Mouse (Mus musculus): ENCODE measurements around the gene Aspdh.

DNA sequence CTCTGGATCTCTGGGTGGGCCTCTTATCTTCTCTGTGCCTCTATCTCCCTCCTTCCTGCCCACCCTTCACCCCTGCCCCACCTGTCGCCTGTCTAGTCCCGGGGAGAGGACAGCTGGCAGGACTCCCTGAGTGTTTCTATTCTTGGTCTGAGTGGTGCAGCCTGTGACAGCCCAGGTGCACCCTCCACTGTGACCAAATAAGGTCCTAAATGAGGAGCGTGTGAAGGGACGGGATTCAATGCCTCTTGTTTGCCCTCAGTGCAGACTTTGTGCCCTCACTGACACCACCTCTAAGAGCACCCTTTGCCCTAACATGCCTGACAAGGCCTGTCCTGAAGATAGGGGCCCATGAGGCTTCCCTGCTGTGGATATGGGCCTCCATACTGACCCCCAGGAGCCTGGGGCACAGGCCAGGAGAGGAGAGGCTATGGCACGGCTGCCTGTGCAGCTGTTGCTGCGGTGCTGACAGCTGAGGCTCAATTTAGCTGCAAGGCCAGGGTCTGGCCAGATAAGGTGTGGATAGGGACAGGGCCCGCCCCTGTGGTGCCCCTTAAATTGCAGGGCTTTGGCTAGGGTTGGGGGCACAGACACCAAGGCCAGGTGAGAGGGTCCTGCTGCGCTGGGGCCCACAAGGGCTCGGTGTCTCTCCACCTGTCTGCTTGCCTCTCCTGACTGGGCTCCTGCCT, 7.9 kb downstream of the Aspdh start:
- TF ChIP-seq CTCF (IDR thresholded peaks at IDR 0.05; ENCODE audit: control insufficient read depth, insufficient read depth, insufficient replicate concordance, low read depth, low read length), result no peak
- no peak for TF ChIP-seq POLR2A (IDR thresholded peaks at IDR 0.05; ENCODE audit: control insufficient read depth, low read depth, low read length)

Data from testis, adult 2 months (tissue).